Mouse (Mus musculus) cerebral cortex, adult 2 months (tissue): Measurements from ENCODE around the gene Gm8232.

Experiments used
- WGBS: fragments of 180-500 bp; shearing (Covaris S2); methylation state at CpG from one replicate; pipeline ENCODE4 v1.1.7; 2018; 5-methylcytosine and 5-hydroxymethylcytosine counted together

Gm8232 gene

DNA sequence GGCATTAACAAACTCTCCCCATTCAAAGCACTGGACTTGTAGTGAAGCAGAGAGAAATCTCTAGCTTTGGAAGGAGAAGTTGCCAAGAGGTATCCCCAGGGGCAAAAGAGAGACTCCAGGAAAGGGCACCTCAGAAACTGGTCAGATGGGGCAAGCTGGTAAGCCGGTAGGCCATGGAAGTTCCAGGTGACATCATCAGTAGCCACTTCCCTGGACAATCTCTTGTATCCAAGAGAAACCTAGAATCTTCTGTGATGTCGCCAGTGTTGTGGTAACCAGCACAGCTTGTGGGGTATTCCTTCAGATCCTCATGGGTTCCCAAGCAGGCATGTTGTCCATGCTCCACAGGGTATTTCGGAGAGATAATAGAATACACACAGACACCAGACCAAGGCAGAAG lies at the start of gene Gm8232:
Gene Gm8232 (plus strand): TSS at position 301 of the 400 bp plus-strand sequence.
- WGBS = 87% methylated on average over 3 of the region's 3 CpGs

- 75% methylated on average over 4 of the region's 4 CpGs for WGBS
Measured at GRCm38 (mm10) chr14:44384233-44384632, 49.2 kb upstream of the Gm8232 start.

- WGBS = 67% methylated on average over 1 of the region's 2 CpGs
Measured at GRCm38 (mm10) chr14:44410588-44410987, 22.8 kb upstream of the Gm8232 start, which contains the start of gene Gm3371. Gene Gm3371, minus strand, starts transcription at chr14:44410688.
